Mouse (Mus musculus) embryo, embryonic 11.5 days (tissue): Measurements from ENCODE around the gene Endou.

Experiments used
- DNase-seq: peaks from one replicate; pipeline ENCODE4 v3.0.0-alpha.2; 2012; ENCODE audit warnings: low read depth, low spot score

Endou gene

DNA sequence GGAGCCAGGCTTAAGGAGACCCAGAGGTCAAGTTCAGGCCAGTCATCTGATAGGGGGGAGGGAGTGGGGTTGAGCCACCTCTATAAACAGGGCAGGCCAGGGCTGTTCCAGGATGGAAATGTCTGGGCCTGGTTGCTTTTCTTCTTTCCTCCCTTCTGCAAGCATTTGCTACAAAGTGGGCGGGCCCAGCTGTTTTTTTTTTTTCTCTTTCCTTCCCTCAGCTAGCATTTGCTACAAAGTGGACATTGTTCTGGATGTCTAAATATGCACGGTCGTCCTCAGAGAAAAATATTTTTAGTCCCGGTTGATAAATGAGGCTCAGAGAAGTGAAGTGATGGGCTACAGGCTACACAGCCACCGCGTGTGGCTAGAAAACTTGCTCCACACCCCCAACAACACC is 23.3 kb upstream of the Endou start:
- no peak for DNase-seq

DNA sequence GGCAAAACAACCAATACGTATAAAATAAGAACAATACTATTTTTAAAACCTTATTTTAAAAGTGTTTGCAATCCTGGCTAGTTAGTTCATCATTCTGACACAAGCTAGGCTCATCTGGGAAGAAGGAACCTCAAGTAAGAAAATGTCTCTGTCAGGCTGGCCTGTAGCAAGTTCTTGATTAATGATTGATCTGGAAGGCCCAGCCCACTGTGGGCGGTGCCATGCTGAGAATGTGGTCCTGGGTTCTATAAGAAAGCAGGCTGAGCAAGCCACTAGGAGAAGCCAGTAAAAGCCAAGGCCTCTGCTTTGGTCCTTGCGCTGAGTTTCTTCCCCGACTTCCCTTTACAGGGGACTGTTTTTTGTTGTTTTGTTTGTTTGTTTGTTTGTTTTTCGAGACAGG is 21.4 kb upstream of the Endou start:
- no peak for DNase-seq

GRCm38 (mm10) chr15:97751676-97752075 is 20.5 kb upstream of the Endou start:
- DNase-seq, result no peak

DNA sequence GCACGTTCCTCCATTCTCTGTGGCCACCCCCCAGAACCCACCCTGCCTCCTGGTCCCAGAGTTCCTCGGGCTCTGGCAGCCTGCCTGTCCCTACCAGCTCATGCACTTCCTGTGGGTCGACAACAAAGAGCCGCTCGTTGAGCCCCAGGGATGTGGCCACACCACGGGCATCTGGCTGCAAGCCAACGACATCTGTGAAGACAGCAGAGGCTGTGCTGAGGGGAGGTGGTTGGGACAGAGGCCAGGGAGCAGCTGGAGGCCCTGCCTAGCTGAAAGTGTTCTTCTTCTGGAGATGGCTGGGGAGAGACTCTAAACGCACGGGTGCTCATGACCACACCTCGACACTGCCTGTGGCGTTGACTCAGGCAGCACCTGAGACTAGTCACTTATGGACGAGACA is 19.6 kb upstream of the Endou start:
- DNase-seq, result no peak

DNA sequence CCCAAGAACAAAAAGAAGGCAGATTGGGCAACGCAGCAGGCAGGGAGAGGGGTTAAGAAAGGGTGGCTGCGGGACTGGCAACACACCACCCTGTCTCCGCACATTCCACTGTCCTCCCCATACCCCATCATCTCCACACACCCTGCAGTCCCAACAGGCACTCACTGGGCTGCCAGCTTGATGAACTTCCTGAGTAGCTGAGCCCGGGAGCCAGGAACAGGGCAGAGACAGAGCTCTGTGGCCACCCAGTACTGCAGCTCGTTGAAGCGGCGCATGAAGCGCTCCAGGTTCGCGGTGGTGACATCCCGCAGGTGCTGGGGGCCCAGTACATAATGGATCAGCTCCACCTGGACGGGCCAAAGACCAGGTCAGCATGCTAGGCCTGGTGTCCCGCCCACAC is 18.7 kb upstream of the Endou start:
- no peak for DNase-seq

GRCm38 (mm10) chr15:97749397-97749796 is 18.3 kb upstream of the Endou start:
- DNase-seq, result no peak

GRCm38 (mm10) chr15:97748964-97749363 is 17.8 kb upstream of the Endou start:
- no peak for DNase-seq

GRCm38 (mm10) chr15:97748309-97748708 is 17.2 kb upstream of the Endou start:
- DNase-seq, result no peak

GRCm38 (mm10) chr15:97747486-97747885 is 16.3 kb upstream of the Endou start:
- no peak for DNase-seq

GRCm38 (mm10) chr15:97746748-97747147 is 15.6 kb upstream of the Endou start:
- no peak for DNase-seq

GRCm38 (mm10) chr15:97746278-97746677 is 15.1 kb upstream of the Endou start:
- DNase-seq, result no peak

GRCm38 (mm10) chr15:97745331-97745730 is 14.2 kb upstream of the Endou start:
- DNase-seq, result no peak

DNA sequence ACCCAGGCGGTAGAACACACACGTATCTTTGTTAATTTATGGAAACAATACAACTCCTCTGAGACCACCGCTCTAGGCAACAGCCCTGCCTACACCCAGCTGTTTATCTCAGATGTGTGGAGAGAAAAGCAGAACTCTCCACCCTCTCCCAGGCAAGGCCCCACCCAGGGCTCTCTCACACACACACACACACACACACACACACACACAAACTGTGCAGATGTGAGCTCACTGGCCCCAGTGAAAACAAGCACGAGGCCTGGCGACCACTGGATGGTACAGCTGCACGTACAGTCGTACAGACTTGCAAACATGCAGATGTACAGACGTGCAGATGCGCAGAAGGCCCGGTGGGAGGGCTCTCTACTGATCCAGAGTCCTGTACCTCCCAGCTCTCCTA is 13.8 kb upstream of the Endou start:
- no peak for DNase-seq

DNA sequence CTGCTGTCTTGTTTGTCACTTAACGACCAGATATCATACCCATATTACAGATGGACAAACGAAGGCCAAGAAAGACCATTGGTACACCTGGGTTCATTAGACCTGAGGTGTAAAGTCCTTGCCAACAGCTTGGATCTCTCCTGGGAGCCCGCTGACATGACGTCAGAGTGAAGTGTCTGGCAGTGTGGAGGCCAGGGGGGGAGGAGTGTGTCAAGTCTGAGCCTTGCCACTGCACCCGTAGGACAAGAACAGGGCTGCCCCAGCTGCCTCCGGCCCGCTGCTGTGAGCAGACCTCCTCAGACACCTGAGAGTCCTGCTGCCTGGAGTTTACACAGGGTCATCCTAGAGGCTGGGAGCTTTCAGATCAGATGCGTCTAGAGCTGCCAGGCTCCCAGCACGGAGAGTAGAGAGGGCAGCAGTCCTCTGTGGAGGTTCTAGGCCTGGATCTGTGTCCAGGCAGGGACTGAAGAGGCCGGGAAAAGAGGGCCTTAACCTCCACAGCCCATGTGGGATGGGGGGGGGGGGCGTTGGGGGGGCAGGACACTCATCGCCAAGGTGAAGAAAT is 12.9 kb upstream of the Endou start:
- DNase-seq, result no peak

DNA sequence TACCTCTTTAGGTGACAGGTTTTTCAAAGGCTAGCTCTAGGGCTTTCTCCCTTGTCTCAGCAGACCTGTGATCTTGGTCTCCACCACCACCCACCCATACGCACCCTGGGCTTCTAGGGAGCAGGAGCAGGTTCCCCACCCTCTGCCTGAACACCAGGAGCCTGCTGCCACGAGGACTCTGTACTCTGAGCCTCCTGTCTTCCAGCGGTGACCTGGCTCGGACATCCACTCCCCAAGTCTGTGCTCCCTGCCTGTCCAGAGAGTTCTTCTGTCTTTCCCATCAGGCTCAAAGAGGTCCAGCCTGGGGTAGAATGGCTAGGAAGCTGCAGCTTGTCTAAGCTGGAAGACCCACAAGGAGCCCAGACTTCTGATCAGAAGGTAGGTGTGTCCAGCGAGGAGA is 12.1 kb upstream of the Endou start:
- no peak for DNase-seq

DNA sequence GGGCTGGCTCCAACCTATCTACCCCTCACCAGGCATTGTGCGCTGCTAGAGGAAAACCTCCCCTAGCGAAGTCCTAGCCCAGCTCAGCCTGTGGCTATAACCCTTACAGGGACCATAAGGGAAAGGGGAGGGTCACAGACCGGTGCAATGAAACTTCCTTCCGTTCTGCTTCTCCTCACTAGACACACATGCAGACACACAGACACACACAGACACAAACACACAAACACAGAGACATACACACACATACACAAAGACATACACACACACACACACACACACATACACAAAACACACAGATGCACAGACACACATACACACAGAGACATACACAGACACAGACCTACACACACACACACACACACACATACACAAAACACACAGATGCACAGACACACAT is 11.5 kb upstream of the Endou start:
- DNase-seq, result no peak

DNA sequence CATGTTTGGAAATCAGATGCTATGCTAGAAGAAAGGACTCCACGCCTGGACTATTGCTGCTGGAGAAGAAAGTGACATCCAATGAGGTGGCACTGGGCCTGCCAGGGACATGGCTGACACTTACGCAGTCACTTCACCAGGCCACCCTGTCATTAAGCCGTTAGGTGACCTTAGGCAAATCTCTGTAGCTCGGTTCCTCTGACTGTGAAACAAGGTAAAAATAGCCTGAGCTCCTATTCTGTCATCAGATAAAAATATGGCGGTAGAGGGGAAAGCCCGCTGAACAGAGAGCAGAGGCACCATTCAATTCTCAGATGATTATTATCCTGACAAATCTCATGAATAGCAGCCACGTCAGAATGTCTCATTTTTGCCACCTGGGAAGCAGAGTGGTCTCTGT is 10.9 kb upstream of the Endou start:
- no peak for DNase-seq

DNA sequence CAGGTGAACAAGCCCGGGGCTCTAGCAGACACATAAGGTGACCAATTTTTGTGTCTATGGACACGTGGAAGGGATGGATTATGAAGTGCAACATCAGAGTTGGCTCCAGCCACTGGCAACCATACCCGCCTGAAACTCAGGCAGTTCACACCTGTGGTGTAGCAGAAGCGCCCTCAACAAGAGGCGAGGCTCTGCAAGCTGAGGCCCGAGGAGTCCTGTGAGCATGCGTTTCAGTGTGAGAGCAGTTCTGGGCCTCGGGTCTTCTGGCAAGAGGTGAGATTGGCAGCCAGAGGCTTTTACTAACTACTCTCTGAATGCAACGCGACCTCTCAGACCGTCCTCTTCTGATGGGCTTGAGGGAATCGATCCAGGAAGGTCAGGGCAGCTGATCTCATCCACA is 10.5 kb upstream of the Endou start:
- no peak for DNase-seq

DNA sequence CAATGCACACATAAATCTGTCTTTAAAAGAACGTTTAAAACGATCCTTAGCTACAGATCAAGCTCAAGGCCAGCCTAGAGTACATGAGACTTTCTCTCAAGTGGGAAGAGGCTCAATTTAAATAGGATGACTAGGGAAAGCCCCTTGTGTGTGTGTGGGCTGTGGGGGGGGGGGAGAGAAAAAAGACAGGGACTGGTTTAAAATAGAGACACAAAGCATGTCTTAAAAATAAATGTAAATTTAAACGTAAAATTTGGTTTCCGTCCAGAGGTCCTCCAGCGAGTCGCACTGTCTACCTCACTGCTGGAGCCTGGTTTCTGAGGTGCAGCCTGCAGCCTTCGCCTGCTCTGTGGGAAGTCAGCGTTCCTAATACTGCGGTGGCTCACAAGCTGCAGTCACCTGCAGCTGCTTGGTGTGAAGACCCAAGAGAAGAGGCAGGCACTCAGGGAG is 9.2 kb upstream of the Endou start:
- no peak for DNase-seq

- DNase-seq, result no peak
Measured at GRCm38 (mm10) chr15:97738923-97739322, 7.8 kb upstream of the Endou start.

GRCm38 (mm10) chr15:97731988-97732387 is 849 bp upstream of the Endou start:
- DNase-seq, result no peak

GRCm38 (mm10) chr15:97730365-97730764 is 774 bp downstream of the Endou start:
- DNase-seq, result no peak

- no peak for DNase-seq
Measured at GRCm38 (mm10) chr15:97728804-97729203, 2.3 kb downstream of the Endou start.

GRCm38 (mm10) chr15:97728394-97728793 is 2.7 kb downstream of the Endou start:
- no peak for DNase-seq
